Mouse (Mus musculus) adrenal gland, postnatal 4 days (tissue): ENCODE data around the gene Il10ra. TPM values are rescaled to one million over a fixed set of nuclear protein-coding genes. Genes with fewer than 3 reads are reported as not detected.

ENCODE experiments used
- DNase-seq, 2 experiments: peaks; one replicate each; pipeline ENCODE4 v3.0.0; 2021 to 2022; ENCODE audit warnings: low spot score in 2 of 2, mixed read lengths in 2 of 2
- total RNA-seq, 2 experiments: library from RNA; stranded (reverse); gene quantifications; 2 replicates each; pipeline ENCODE4 v1.2.3; 2021

The Il10ra gene
- total RNA-seq, 2 experiments from 2014 or later: 2.6 to 2.7 TPM

DNA sequence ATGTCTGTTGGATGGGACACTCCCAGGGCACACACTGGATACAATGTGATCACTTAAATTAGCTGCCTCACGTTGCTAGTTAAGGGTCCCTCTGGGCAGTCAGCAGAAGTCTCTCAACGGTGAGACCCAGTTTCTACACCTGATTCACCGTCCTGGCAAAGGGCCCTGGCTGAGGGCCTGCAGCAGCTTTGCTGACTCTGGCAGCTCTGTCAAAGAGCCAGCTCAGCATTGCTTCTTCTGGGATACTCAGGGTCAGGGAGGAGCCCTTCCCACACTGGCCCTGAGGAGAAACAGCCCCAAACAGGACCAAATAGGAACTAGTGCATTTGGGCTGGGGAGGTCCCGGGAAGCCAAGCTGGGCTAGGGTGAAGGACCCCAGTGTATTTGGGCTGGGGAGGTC, 7.5 kb downstream of the Il10ra start:
- DNase-seq: peak in 1 of 2 experiments; percentile 24

DNA sequence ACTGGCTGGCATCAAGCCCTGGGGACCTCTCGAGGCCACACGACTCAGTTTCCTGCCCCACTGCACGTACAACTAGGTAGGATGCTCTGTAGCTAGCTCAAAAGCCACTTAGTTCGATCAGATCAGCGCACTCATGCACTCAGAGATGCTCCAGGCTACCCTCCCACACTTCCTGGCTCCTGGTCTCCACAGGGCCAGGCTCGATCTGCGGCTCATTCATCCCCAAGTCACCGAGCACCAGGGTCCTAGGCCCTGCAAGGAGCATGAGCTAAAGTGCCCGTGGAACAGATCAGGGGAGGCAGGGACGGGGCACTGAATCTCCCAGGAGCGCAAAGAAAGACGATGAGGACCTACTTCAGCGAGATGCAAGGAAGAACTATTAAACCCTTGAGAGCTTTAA, 9.9 kb downstream of the Il10ra start:
- no peak for DNase-seq

DNA sequence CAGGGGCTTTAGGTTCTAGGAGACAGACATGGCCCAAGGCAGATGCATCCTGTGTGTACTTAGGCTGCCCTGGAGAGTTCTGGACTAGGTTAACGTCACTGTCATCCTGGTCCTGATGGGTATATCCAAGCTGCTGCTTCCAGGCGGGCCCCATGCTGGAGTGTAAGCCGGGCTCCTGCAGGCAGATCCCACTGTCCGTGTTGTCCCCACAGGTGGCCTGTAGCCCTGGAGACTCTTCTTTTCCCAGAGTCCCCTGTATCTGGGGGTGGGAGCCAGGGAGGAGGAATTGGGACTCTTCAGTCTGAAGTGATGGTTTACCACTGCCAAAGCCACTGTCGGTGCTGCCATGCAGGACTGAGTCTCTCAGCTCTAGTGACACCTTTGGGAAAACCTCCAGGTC, 13.0 kb downstream of the Il10ra start:
- DNase-seq: no peak

DNA sequence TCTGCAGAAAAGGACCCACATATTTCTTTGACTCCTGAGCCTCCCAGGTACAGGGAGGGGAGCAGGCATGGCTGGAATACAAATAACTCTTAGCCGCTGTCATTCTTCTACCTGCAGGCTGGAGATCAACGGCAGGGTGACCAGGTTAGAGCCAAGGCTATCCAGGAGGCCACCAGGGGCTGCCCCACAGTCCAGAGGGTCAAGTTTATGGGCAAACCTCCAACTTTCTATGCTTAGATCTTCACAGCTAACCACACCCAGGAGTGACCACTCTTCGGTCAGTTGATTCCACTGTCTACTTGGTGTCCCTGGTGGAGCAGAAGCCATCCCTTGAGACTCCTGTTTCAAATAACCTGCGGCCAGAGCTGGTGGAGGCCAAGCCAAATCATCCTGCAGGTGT, 13.5 kb downstream of the Il10ra start:
- DNase-seq: no peak

DNA sequence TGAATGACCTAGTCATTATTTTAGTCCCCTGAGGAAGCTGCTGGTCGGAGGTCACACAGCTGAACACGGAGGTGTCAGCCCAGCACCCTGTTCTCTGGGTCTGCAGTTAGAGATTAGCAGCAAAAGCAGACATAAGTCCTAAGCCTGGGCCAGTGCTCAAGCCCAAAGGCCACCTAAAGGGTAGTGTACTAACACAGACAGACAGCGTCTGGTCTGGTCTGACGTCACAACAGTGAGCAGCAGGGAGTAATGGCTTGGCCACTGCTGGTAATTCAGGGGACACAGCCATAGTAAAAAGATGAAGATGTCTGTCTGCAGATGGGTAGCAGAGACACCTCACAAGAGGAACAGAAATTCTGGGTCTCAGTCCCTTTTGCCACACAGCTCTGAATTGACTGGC, 14.3 kb downstream of the Il10ra start:
- no peak for DNase-seq

DNA sequence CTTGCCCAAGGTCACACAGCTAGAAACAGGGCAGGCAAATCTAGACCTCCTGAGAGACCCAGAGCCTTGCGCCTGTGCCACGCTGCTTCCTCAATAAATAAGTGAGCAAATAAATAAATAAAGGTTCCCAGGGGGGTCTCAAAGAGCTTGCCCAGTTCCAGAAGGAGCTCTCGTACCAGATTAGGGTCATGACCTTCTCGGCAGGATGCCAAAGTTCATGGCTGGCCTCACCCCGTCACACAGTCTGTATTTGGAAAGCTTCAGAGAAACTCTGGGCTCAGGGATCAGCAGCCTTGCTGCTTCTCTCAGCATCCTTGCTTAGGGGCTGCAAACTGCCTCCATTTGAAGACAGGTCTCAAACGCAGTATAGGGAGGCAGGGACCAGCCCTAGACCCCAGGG, 14.9 kb downstream of the Il10ra start:
- no peak for DNase-seq

DNA sequence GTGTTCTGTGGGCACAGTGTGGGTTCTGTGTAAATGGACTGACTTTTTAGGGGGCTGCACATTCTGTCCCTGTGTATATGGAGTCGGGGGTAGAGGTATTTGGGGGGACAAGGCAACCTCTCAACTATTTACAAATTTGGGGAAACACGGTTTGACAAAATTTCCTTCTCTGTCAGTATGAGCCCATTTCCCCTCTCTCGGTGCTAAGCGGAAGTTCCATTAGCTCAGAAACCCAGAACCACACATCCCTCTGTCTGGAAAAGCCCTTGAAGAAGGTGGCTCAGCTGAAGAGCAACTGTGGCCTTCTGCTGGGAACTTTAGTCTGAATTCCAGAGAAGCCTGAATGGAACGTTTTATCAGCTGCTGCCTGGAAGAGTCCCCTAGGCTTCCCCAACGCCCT, 16.6 kb downstream of the Il10ra start:
- no peak for DNase-seq

DNA sequence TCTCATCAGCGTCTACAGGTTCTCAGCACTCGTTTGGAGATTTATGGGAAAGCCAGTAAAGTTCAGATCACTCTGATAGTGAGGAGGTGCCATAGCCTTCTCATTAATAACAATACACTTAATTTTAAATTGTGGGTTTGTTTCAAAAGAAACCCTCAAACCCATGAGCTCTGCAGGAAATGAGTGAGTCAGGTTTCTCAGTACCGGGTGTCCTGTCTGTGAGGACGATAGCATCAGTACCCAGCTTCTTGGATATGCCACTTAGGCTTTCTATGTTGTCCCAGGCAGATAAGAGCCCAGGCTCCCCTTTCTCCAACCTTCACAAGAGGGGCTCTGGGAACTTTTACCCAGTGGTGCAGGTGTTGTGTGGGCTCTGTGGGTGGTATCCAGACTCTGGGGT, 17.0 kb downstream of the Il10ra start:
- DNase-seq: no peak

DNA sequence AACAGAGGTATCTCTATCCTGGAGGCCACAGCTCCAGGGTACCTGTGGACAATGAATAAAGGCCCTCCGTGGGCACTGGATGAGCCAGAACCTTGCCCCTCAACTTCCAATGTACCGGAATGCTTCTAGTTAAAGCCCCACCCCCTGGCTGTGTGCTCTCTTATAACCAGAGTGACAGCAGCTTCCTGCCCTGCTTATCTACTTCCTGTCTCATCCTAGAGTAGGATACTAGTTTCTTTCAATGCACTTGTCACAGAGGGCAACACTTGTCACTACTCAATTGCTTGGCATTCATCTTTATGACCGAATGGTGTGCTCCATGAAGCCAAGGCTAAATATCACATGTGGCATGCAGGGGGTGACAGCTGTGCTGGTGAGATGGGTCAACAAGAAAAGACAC, 17.7 kb downstream of the Il10ra start:
- no peak for DNase-seq

DNA sequence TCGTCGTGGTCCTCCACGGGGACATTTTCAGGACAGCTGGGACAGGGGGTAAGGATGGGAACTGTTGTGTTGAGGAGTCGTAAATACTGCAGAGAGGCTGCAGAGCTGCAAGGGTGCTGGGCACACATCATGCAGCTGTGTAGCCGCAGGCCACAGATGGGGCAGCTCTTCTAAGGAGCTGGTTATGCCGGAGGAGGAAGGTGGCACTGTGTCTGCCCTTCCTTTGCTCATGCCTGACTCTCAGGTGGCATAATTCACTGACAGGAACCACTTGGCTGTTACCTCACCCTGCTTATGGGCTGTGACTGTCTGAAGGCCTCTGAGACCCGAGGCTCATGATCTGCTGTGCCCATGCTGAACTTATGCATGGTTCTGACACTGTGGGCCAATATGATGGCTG, 18.6 kb downstream of the Il10ra start:
- DNase-seq: no peak

DNA sequence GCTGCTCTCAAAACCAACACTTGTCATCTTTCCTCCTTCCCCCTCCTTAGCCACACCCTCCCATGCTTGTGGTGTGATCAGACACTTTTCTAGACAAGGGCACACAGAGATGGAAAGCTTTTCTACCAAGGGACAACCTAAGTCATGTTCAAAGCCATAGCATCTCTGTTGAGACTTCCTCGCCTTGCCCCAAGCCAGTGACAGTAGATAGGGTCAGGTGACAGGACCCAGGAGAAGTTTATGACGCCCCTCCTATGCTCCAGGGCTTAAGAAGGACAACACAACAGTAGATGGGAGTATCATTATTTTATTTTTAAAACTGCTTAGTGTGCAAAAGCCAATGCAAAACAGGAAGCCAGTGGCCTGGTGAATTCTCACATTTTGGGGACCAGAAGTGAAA, 21.4 kb downstream of the Il10ra start:
- no peak for DNase-seq

DNA sequence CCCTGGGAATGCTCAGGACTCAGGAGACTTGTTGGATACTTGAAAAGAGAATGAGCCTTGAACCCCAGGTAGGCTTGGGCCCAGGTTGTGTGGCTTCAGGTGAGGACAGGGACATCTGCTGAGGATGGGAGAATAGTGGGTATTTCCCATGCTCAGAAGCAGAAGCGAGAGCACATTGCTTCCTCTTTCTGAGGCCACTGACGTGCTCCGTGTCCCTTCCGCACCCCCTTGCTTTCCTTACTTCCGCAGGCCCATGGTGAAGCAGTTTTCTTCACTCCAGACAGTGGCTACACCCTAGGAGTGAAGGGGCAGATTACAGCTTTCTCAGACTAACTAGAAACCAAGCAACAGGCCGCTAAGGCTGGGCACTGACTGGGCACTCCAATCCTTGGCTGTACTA, 22.9 kb downstream of the Il10ra start:
- no peak for DNase-seq

DNA sequence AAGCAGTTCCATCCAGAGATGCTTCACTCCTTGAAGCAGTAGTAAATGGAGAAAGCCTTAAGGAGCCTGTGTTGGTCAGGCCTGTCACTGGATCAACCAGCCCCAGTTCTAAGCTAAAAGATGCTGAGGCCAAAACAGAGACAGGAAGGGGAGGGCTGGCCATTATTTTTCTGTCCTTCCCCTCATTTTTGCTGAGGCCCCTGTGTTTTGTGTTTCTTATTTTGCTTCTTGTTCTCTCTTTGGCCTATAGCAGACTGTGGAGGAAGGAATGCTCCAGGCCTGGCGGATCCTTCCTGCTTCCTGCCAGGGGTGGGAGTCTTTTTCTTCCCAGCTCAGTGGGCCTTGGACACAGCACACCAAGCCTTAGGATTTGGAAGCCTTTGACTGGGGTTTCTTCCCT, 23.5 kb downstream of the Il10ra start:
- no peak for DNase-seq

DNA sequence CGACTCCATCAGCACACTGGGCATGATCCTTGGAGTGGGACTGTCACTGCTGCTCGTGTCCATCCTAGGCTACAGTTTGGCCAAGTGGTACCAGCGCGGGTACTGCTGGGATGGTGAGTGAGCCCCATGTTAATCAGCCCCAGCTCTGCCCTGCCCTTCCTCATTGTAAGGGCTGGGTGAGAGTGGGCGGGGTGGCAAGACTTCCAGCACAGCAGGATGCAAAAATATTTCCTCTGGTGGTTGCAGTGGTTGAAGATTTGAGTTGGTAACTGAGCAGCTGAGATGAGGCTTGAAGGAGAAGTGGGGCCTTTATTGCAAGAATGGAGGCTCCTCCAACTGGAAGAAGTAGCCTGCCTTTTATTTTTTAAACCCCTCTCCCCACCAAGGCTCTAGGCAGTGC, 27.6 kb downstream of the Il10ra start:
- no peak for DNase-seq

DNA sequence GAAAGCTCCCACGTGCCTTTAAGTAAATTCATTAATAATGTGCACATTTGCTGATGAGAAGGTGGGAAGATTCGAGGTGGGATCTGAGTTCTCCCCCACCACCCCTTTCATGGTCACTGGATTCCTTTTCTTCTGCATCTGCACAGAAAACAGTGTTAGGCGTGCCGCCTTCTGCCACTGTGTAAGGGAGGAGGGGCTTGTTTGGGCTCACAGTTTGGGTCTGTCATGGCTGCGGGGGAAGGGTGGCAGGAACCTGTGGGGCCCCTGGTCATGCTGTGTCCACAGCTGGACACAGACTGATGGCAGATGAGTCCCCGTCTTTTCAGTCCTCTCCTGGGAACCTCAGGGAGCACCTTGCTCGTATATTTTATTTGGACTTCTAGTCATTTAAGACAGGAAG, 32.2 kb downstream of the Il10ra start:
- DNase-seq: no peak

DNA sequence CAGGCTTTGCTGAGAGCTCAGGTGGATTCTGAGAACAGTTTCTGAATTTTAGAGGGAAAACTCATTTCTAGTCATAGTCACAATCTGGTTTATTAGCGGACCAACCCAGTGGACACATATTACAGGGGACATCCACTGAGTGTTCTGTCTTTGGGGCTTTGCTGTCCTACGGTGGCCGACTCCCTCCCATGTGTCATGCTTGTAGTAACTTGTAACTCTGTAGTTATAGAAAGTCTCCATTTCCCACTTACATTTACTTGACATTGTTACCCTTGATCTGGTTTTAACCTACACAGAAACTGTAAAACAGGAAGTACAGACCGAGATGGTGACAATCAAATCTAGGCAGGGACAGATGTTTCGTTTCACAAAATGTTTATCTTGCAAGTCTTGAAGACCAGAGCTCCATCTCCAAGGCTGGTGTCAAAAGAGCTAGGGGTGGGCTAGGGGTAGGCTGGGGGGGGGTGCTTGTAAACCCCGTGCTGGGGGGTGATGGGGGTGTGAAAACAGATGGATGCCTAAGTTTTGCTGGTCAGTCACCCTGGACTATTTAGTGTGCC, 33.2 kb downstream of the Il10ra start:
- DNase-seq: no peak

DNA sequence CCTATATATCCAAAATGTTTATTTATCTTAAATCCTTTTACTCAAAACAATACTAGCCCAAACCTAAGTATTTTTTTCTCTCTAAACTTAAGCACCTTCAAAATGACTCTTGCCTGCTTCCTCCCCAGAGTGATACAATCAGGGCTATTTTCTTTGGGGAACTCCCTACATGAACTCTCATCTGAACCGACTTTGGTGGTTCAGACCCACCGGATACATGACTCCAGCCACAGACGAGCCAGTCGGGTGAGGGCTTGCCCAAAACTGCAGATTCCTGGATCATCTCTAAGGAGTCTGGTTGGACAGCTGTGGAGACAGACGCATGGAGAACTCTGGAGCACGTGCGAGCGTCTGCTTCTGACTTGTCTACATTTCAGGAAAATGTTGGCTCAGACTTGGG, 39.6 kb downstream of the Il10ra start:
- DNase-seq: no peak

DNA sequence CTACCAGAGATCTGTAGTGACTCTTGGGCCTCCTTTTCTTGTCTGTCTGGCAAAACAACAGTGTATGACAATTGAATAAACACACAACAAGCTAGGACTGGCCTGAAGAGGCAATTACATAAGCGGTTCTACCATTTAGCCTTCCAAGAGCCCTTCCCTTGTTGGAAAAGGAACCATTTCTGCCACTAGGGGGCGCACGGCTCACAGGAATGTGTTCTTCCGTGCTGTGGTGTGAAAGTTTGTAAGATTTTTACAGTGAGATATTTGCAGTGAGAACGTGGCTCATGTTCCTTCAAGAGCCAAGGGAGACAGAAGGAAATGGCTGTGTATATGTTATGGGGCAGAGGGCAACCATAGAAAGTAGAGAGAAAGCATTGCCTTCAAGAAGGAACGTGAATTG, 47.4 kb downstream of the Il10ra start:
- peak; percentile 78 to 80 for DNase-seq

DNA sequence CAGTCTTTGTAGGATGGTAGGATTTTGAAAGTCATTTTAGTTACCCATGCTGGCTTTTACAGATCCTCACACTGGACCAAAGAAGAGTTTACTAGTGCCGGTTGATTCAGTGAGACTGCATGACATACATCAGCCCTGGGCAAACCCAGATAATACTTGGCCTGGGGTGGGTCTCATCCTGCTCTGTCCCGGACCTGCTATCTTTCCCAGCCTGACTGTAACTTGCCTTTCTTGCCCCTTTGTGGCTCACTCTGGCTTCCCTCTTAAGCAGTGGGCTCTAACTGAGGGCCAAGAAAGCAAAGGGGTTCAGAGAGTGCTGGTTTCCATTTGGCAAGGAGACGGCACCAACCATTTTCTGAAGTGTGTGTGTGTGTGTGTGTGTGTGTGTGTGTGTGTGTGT, 49.3 kb downstream of the Il10ra start:
- no peak for DNase-seq

DNA sequence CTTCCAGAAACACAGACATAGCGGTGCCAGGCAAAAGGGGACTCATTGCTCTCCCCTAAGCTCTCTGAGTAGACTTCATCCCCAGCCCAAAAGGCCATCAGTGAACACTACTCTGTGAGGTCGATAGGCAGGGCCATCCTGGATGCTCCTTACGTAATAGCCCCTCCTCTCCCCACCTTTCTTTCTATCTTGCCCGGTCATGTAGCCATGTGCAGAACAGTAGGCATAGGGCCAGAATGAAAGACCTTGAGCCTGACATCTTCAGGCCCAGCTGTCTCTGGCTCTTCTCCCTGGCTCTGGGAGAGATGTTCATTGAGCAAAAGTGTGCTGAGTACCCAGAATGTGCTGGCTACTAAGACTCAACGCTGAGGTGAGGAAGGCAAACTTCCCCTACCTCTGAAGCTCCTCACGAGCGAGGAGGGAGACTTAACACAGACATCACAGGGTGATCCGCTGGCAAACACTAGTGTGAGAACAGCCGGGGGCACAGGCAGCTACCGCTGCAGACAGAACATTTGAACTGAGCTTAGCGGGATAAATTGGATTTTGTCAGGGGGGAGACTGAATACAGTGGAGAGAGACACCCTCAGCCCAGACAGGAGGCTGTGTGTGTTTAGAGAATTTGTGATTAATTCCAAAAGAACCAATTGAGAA, 53.3 kb downstream of the Il10ra start:
- no peak for DNase-seq

DNA sequence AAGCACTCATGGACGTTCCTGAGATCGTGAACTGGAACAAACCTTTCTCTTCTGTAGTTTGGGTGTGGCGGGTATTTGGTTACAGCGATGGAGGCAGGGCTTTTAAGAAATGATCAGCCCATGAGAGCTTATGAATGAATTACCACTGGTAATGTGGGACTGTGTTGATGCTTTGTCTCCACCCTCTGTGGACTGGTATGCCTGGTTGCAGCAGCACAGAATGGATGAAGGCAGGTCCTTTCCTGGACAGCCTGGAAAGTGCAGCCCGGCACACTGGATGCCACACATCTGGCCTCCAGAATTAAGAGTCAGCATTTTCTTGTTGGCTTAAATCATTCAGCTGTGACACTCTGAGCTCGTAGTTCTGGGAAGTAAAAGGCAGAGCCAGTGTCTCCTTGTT, 56.9 kb downstream of the Il10ra start:
- no peak for DNase-seq

DNA sequence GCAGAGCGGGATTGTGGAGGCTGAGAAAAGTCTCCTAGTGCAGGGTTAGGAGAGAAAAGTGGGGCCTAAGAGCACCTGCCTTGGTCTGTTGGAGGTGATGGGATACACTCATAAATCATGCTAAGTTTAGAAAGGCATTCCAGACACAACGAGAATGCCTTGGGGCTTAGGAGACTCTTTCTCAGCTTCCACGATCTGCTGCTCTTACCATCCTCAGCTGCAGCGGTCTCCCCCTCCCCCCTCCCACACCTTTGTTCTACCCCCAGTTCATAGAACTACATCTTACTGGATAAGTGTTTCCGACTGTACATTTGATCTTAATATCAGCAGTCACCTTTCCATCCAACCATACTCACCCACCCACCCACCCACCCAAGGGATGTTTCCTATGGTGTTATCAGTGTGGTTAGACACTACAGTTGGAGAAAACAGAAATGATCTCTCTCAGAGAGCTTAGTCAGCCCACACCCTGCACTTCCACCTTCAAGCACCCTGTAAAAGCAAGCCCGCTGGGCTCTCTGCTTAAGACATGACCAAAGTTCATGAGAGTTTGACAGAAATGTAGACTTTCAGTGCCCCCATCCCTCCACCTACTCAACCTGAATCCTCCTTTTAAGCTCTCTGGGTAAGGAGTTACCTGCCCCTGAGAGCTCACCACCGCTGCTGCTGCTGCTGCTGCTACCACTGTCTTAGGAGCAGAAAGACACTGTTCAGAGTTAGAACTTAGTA, 61.8 kb downstream of the Il10ra start:
- DNase-seq: no peak

DNA sequence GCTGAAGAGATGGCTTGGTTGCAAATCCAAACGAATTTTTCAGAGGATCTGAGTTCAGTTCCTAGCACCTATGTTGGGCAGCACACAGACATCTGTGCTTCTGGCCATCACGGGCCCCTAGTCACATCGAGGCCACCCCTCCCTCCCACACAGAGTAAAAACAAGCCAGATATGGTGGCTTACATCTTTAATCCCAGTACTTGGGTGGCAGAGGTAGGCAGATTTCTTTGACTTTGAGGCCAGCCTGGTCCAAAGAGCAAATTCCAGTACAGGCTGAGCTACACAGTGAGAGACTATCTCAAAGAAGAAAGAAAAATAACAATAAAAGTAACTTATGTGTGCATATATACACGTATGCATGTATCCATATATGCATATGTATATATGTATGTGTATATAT, 62.8 kb downstream of the Il10ra start:
- no peak for DNase-seq
